Mouse (Mus musculus): ENCODE data around the gene Dlgap4.

Dlgap4 gene

GRCm38 (mm10) chr2:156718793-156719192, 105.3 kb downstream of the Dlgap4 start:
- DNase-seq, result peak; percentile 36 to 41

- DNase-seq, result no peak
Observed at GRCm38 (mm10) chr2:156719549-156720312, 106.2 kb downstream of the Dlgap4 start.

GRCm38 (mm10) chr2:156720313-156720674, 106.8 kb downstream of the Dlgap4 start:
- DNase-seq, result no peak

- peak; percentile 94 to 96 for DNase-seq
Observed at GRCm38 (mm10) chr2:156720675-156721553, 107.4 kb downstream of the Dlgap4 start.

GRCm38 (mm10) chr2:156721554-156722070, 108.1 kb downstream of the Dlgap4 start:
- no peak for DNase-seq

- peak; percentile 61 to 64 for DNase-seq
Observed at GRCm38 (mm10) chr2:156722071-156722575, 108.6 kb downstream of the Dlgap4 start.

- no peak for DNase-seq
Observed at GRCm38 (mm10) chr2:156722752-156723151, 109.2 kb downstream of the Dlgap4 start.

- no peak for DNase-seq
Observed at GRCm38 (mm10) chr2:156723899-156724523, 110.5 kb downstream of the Dlgap4 start.

GRCm38 (mm10) chr2:156724871-156725270, 111.4 kb downstream of the Dlgap4 start:
- DNase-seq, result no peak

- no peak for DNase-seq
Observed at GRCm38 (mm10) chr2:156726344-156726743, 112.8 kb downstream of the Dlgap4 start.

- DNase-seq, result no peak
Observed at GRCm38 (mm10) chr2:156726878-156727277, 113.4 kb downstream of the Dlgap4 start.

- no peak for DNase-seq
Observed at GRCm38 (mm10) chr2:156729537-156730469, 116.3 kb downstream of the Dlgap4 start.

- no peak for DNase-seq
Observed at GRCm38 (mm10) chr2:156730501-156730921, 117.0 kb downstream of the Dlgap4 start.

- DNase-seq, result no peak
Observed at GRCm38 (mm10) chr2:156731592-156731991, 118.1 kb downstream of the Dlgap4 start.

GRCm38 (mm10) chr2:156732109-156732508, 118.6 kb downstream of the Dlgap4 start:
- peak; percentile 89 to 95 for DNase-seq

- no peak for DNase-seq
Observed at GRCm38 (mm10) chr2:156735761-156736335, 122.3 kb downstream of the Dlgap4 start.

GRCm38 (mm10) chr2:156736846-156737245, 123.3 kb downstream of the Dlgap4 start:
- DNase-seq, result peak in 1 of 2 experiments; percentile 26

- no peak for DNase-seq
Observed at GRCm38 (mm10) chr2:156737976-156738375, 124.5 kb downstream of the Dlgap4 start.

GRCm38 (mm10) chr2:156741265-156741664, 127.8 kb downstream of the Dlgap4 start:
- DNase-seq, result no peak

GRCm38 (mm10) chr2:156741998-156742397, 128.5 kb downstream of the Dlgap4 start:
- no peak for DNase-seq

- no peak for DNase-seq
Observed at GRCm38 (mm10) chr2:156743248-156743647, 129.7 kb downstream of the Dlgap4 start.

Data from kidney, adult 8-10 months (tissue).